Mouse (Mus musculus) kidney, postnatal 0 days (tissue): ENCODE data around the gene Olfr1255. TPM values are rescaled to one million over a fixed set of nuclear protein-coding genes. Genes with fewer than 3 reads are reported as not detected.

Experiments used
- ATAC-seq: fragments of 200-750 bp; cut with Nextera tagmentation; replicated peaks from 2 replicates; pipeline ENCODE4 v1.8.0; 2017; ENCODE audit warnings: low read depth, moderate number of reproducible peaks, moderate TSS enrichment, moderate library complexity; ENCODE audit not compliant: low FRiP score
- DNase-seq: peaks from one replicate; pipeline ENCODE4 v3.0.0-alpha.2; 2016; ENCODE audit warnings: low spot score
- H3K27ac ChIP-seq: fragments of 300-500 bp; sonication (generic); 2 replicates; pipeline ENCODE4 v1.5.1; 2014; ENCODE audit warnings: mild to moderate bottlenecking
- H3K27me3 ChIP-seq: fragments of 300-500 bp; sonication (generic); 2 replicates; pipeline ENCODE4 v1.6.1; 2014; ENCODE audit warnings: low read length, mixed read lengths; ENCODE audit not compliant: insufficient read depth
- H3K36me3 ChIP-seq: fragments of 300-500 bp; sonication (generic); 2 replicates; pipeline ENCODE4 v1.6.1; 2014; ENCODE audit warnings: low read length, mixed read lengths; ENCODE audit not compliant: insufficient read depth
- H3K4me1 ChIP-seq: fragments of 300-500 bp; sonication (generic); replicated peaks from 2 replicates; pipeline ENCODE4 v1.6.1; 2014; ENCODE audit warnings: antibody characterized with exemption, low read length, mixed read lengths; ENCODE audit not compliant: insufficient read depth
- H3K4me2 ChIP-seq: fragments of 300-500 bp; sonication (generic); 2 replicates; pipeline ENCODE4 v1.6.1; 2014; ENCODE audit warnings: mild to moderate bottlenecking, low read length, moderate library complexity, mixed read lengths
- H3K4me3 ChIP-seq: fragments of 300-500 bp; sonication (generic); replicated peaks from 2 replicates; pipeline ENCODE4 v1.5.1; 2014; ENCODE audit warnings: low read depth, low read length
- H3K9ac ChIP-seq: fragments of 300-500 bp; sonication (generic); 2 replicates; pipeline ENCODE4 v1.6.1; 2014; ENCODE audit warnings: low read depth, low read length
- H3K9me3 ChIP-seq: fragments of 300-500 bp; sonication (generic); replicated peaks from 2 replicates; pipeline ENCODE4 v1.6.1; 2016; ENCODE audit warnings: low read length, inconsistent platforms, mixed read lengths
- CTCF ChIP-seq: IDR thresholded peaks from 2 replicates; pipeline ENCODE4 v1.5.1; 2016; ENCODE audit warnings: antibody characterized with exemption, low read depth, mild to moderate bottlenecking, moderate library complexity
- WGBS: fragments of 180-500 bp; shearing (Covaris S2); extraction: QIAGEN DNeasy Blood & Tissue Kit; methylation state at CpG from one replicate; pipeline ENCODE4 v1.1.7; 2014; 5-methylcytosine and 5-hydroxymethylcytosine counted together
- polyA plus RNA-seq: library from polyadenylated mRNA; unstranded; fragments of >200 nt; fragmentation: Nextera tagmentation; extraction: Ambion mirVana; gene quantifications from 2 replicates; pipeline ENCODE4 v1.2.1, GENCODE M21; 2015

Olfr1255 gene
- polyA plus RNA-seq, 1 experiment from 2014 or later, result not detected

DNA sequence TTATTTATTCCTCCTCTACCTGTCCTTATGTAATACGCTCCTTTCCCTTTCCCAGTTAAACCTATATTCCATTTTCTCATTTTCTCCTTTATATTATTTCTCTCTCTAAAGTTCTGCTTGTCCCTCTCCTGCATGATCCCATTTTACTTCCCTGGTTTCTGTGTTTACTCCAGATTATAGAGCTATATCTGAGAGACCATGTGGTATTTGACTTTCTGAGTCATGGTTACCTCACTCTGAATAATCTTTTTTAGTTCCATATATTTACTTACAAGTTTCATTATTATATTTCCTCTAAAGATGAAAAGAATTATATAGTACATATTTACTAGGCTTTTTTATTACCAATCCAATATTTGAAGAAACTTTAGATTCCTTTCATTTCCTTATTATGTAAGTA is 37.4 kb downstream of the Olfr1255 start:
- no peak for ATAC-seq
- Histone ChIP-seq H3K4me2 (no peak overlapping the region), H3K27me3 (no peaks in the 10 kb centered on the region), H3K36me3 (no peaks in the 10 kb centered on the region), H3K27ac (no peak overlapping the region), H3K9me3 (no peaks in the 10 kb centered on the region), H3K9ac (no peak overlapping the region), H3K4me3 (no peak overlapping the region), H3K4me1 (no peaks in the 10 kb centered on the region)
- 81% methylated on average over 1 of the region's 1 CpGs for WGBS
- TF ChIP-seq CTCF, result no peak
- DNase-seq, result no peak

Other genes starting within 250 kb of the Olfr1255 start
- not detected in 2 replicates for gene Olfr1245, start 233.6 kb upstream of the Olfr1255 start, polyA plus RNA-seq
- not detected in 2 replicates for gene Olfr1246, start 218.9 kb upstream of the Olfr1255 start, polyA plus RNA-seq
- gene Olfr1247, start 197.9 kb upstream of the Olfr1255 start, polyA plus RNA-seq, result not detected in 2 replicates
- not detected in 2 replicates for gene Olfr1248, start 193.8 kb upstream of the Olfr1255 start, polyA plus RNA-seq
- not detected in 2 replicates for gene Olfr1249, start 177.1 kb upstream of the Olfr1255 start, polyA plus RNA-seq
- not detected in 2 replicates for gene Olfr1250, start 150.6 kb upstream of the Olfr1255 start, polyA plus RNA-seq
- not detected in 2 replicates for gene Olfr1251, start 140.1 kb upstream of the Olfr1255 start, polyA plus RNA-seq
- gene Olfr1252, start 87.0 kb upstream of the Olfr1255 start, polyA plus RNA-seq, result not detected in 2 replicates
- gene Olfr1253, start 55.0 kb upstream of the Olfr1255 start, polyA plus RNA-seq, result not detected in 2 replicates
- not detected in 2 replicates for gene Olfr1254, start 18.4 kb upstream of the Olfr1255 start, polyA plus RNA-seq
- gene Olfr1256, start 29.5 kb downstream of the Olfr1255 start, polyA plus RNA-seq, result not detected in 2 replicates
- not detected in 2 replicates for gene Olfr48, start 36.2 kb downstream of the Olfr1255 start, polyA plus RNA-seq
- not detected in 2 replicates for gene Olfr1257, start 66.4 kb downstream of the Olfr1255 start, polyA plus RNA-seq
- not detected in 2 replicates for gene Olfr1258, start 115.3 kb downstream of the Olfr1255 start, polyA plus RNA-seq
- gene Olfr1259, start 136.6 kb downstream of the Olfr1255 start, polyA plus RNA-seq, result not detected in 2 replicates
- gene Olfr1260, start 162.3 kb downstream of the Olfr1255 start, polyA plus RNA-seq, result not detected in 2 replicates
- gene Olfr1261, start 179.2 kb downstream of the Olfr1255 start, polyA plus RNA-seq, result not detected in 2 replicates
- gene Olfr1262, start 188.1 kb downstream of the Olfr1255 start, polyA plus RNA-seq, result not detected in 2 replicates
- not detected in 2 replicates for gene Olfr1263, start 200.1 kb downstream of the Olfr1255 start, polyA plus RNA-seq
- not detected in 2 replicates for gene Olfr1264, start 213.5 kb downstream of the Olfr1255 start, polyA plus RNA-seq
- not detected in 2 replicates for gene Olfr1265, start 223.3 kb downstream of the Olfr1255 start, polyA plus RNA-seq